Comparison of ENCODE assay signal across 19 mouse cellular contexts in the genomic region with DNA sequence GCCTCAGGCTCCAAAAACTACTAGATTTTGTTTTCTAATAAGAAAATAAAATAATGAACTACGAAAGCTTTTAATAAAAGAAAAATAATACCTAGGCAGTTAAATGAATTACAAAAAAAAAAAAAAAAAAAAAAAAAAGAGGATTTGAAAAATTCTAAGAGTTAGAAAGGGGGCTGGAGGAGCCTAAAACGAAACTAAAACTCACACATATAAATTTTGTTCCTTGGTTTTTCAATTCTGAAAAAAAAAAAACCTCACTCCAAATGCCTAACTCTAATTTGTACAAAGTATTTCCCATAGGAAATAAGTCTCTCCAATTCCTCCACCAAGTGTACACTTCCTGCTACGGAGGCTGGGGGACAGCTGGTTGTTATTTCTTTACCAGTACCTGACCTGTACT. TPM values are rescaled to one million over a fixed set of nuclear protein-coding genes. Genes with fewer than 3 reads are reported as not detected.
DNase-seq lines count a peak whose midpoint lies in the region; ATAC-seq and TF ChIP-seq lines count a peak whose summit lies in the region.
"Had no signal": no experiment of that assay in that cellular context is flagged by ENCODE, and none has a peak within 500 bp of the region (broad histone marks: within the 10 kb centered on the region; RNA-seq: fewer than 3 reads in every experiment).

No protein-coding gene starts in this region.

- no peak overlapping the region for H3K9ac ChIP-seq in kidney, embryonic 16.5 days (replicated peaks; ENCODE audit: low read length)
- H3K9ac ChIP-seq in kidney, embryonic 14.5 days (ENCODE audit: low read depth, low read length): no peak overlapping the region
- no peak overlapping the region for H3K9ac ChIP-seq in stomach, embryonic 16.5 days (ENCODE audit: low read length)
- H3K9ac ChIP-seq in stomach, postnatal 0 days (ENCODE audit: low read length): no peak overlapping the region
- H3K9ac ChIP-seq in embryonic facial prominence, embryonic 14.5 days (ENCODE audit: low read depth, low read length): no peak overlapping the region
- no peak overlapping the region for H3K9ac ChIP-seq in hindbrain, embryonic 11.5 days (ENCODE audit: low read depth, low read length)
- H3K9ac ChIP-seq: forebrain, embryonic 15.5 days; limb, embryonic 12.5 days; stomach, embryonic 15.5 days had no signal

- no peak overlapping the region for H3K27ac ChIP-seq in kidney, embryonic 16.5 days (ENCODE audit: low read length)
- H3K27ac ChIP-seq in kidney, embryonic 14.5 days (ENCODE audit: low read depth, low read length): no peak overlapping the region
- no peak overlapping the region for H3K27ac ChIP-seq in stomach, embryonic 16.5 days (ENCODE audit: low read length)
- no peak overlapping the region for H3K27ac ChIP-seq in stomach, postnatal 0 days (replicated peaks)
- no peak overlapping the region for H3K27ac ChIP-seq in embryonic facial prominence, embryonic 14.5 days (replicated peaks; ENCODE audit: low read depth, low read length)
- peak overlapping the region; percentile 91; the same call in 1 of the 2 replicates for H3K27ac ChIP-seq in macrophage
- H3K27ac ChIP-seq in hindbrain, embryonic 11.5 days (ENCODE audit: low read depth, low read length): no peak overlapping the region
- H3K27ac ChIP-seq: forebrain, embryonic 15.5 days; hindbrain, embryonic 10.5 days; limb, embryonic 12.5 days; stomach, embryonic 15.5 days had no signal

- no peak for TF ChIP-seq EP300 in stomach, postnatal 0 days (optimal IDR thresholded peaks at IDR 0.05)

- ATAC-seq in kidney, embryonic 16.5 days (ENCODE audit: low FRiP score, low TSS enrichment): no peak
- ATAC-seq in kidney, embryonic 14.5 days (ENCODE audit: low FRiP score, low TSS enrichment): no peak
- ATAC-seq in stomach, embryonic 16.5 days (ENCODE audit: insufficient read depth, low FRiP score): no peak
- ATAC-seq in stomach, postnatal 0 days (ENCODE audit: low FRiP score, low TSS enrichment): no peak
- no peak for ATAC-seq in embryonic facial prominence, embryonic 14.5 days (ENCODE audit: low read depth)
- ATAC-seq in hindbrain, embryonic 11.5 days (ENCODE audit: low FRiP score): no peak
- ATAC-seq: forebrain, embryonic 15.5 days had no signal

- 80% methylated on average over 3 of the region's 3 CpGs for WGBS in kidney, embryonic 16.5 days
- 81% methylated on average over 3 of the region's 3 CpGs for WGBS in kidney, embryonic 14.5 days
- WGBS in stomach, embryonic 16.5 days: 81% methylated on average over 3 of the region's 3 CpGs
- WGBS in stomach, postnatal 0 days: 77% methylated on average over 3 of the region's 3 CpGs
- WGBS in embryonic facial prominence, embryonic 14.5 days: 70% methylated on average over 3 of the region's 3 CpGs
- 11% methylated on average over 2 of the region's 3 CpGs for WGBS in macrophage (ENCODE audit: missing documents)
- 93% methylated on average over 3 of the region's 3 CpGs for WGBS in hindbrain, embryonic 11.5 days

- no peaks in the 10 kb centered on the region for H3K27me3 ChIP-seq in kidney, embryonic 16.5 days (ENCODE audit: insufficient read depth, low read length)
- no peaks in the 10 kb centered on the region for H3K27me3 ChIP-seq in kidney, embryonic 14.5 days (ENCODE audit: control insufficient read depth, insufficient read depth, low read length)
- no peaks in the 10 kb centered on the region for H3K27me3 ChIP-seq in stomach, embryonic 16.5 days (ENCODE audit: control insufficient read depth, insufficient read depth, low read length)
- H3K27me3 ChIP-seq in stomach, postnatal 0 days (ENCODE audit: control insufficient read depth, insufficient read depth, low read length): no peaks in the 10 kb centered on the region
- H3K27me3 ChIP-seq in embryonic facial prominence, embryonic 14.5 days (replicated peaks; ENCODE audit: control insufficient read depth, insufficient read depth, low read length): no peaks in the 10 kb centered on the region
- no peaks in the 10 kb centered on the region for H3K27me3 ChIP-seq in hindbrain, embryonic 11.5 days (ENCODE audit: control insufficient read depth, insufficient read depth, low read length)
- H3K27me3 ChIP-seq: forebrain, embryonic 15.5 days; limb, embryonic 12.5 days; stomach, embryonic 15.5 days had no signal

- DNase-seq in stomach, postnatal 0 days (ENCODE audit: low spot score): no peak
- DNase-seq in embryonic facial prominence, embryonic 14.5 days (ENCODE audit: low spot score): no peak
- DNase-seq in hindbrain, embryonic 11.5 days (ENCODE audit: low spot score): no peak
- no peak for DNase-seq in cerebellum, postnatal 36 days
- DNase-seq: adrenal gland, postnatal 25 days; cerebellum, adult 18-20 months; gastrocnemius, postnatal 25 days; kidney, adult 11 months; kidney, postnatal 10 days; retina, postnatal 1 day had no signal

- peaks cover 16% of the 10 kb centered on the region for H3K4me1 ChIP-seq in kidney, embryonic 16.5 days (ENCODE audit: insufficient read depth, low read length)
- peaks cover 5% of the 10 kb centered on the region; the same call in 1 of the 2 replicates for H3K4me1 ChIP-seq in kidney, embryonic 14.5 days (ENCODE audit: control insufficient read depth, insufficient read depth, low read length)
- peaks cover 13% of the 10 kb centered on the region for H3K4me1 ChIP-seq in stomach, embryonic 16.5 days (ENCODE audit: control insufficient read depth, insufficient read depth, low read length)
- H3K4me1 ChIP-seq in stomach, postnatal 0 days (replicated peaks; ENCODE audit: control insufficient read depth, insufficient read depth): 0 out of 2 replicates have a peak, but pooled peaks cover 2% of the 10 kb centered on the region
- peaks cover 15% of the 10 kb centered on the region for H3K4me1 ChIP-seq in embryonic facial prominence, embryonic 14.5 days (ENCODE audit: control insufficient read depth, insufficient read depth, low read length)
- H3K4me1 ChIP-seq in hindbrain, embryonic 11.5 days (replicated peaks; ENCODE audit: control insufficient read depth, insufficient read depth, low read length): no peaks in the 10 kb centered on the region

- H3K79me2 ChIP-seq in macrophage (ENCODE audit: inconsistent target): peaks cover 81% of the 10 kb centered on the region

- H3K36me3 ChIP-seq in kidney, embryonic 16.5 days (ENCODE audit: insufficient read depth, low read length): 0 out of 2 replicates have a peak, but pooled peaks cover 7% of the 10 kb centered on the region
- peaks cover 7% of the 10 kb centered on the region for H3K36me3 ChIP-seq in kidney, embryonic 14.5 days (ENCODE audit: control insufficient read depth, insufficient read depth, low read length)
- H3K36me3 ChIP-seq in stomach, embryonic 16.5 days (ENCODE audit: control insufficient read depth, insufficient read depth, low read length): peaks cover 4% of the 10 kb centered on the region; the same call in 1 of the 2 replicates
- no peaks in the 10 kb centered on the region; the same call in 1 of the 2 replicates for H3K36me3 ChIP-seq in stomach, postnatal 0 days (ENCODE audit: control insufficient read depth, insufficient read depth, low read length)
- peaks cover 13% of the 10 kb centered on the region for H3K36me3 ChIP-seq in embryonic facial prominence, embryonic 14.5 days (ENCODE audit: control insufficient read depth, insufficient read depth, low read length)
- H3K36me3 ChIP-seq in macrophage (ENCODE audit: inconsistent target): peaks cover 14% of the 10 kb centered on the region; the same call in 1 of the 2 replicates
- no peaks in the 10 kb centered on the region for H3K36me3 ChIP-seq in hindbrain, embryonic 11.5 days (ENCODE audit: control insufficient read depth, insufficient read depth, low read length)
- H3K36me3 ChIP-seq: stomach, embryonic 15.5 days had no signal

- no peak overlapping the region for H3K4me3 ChIP-seq in kidney, embryonic 16.5 days (ENCODE audit: low read length)
- H3K4me3 ChIP-seq in kidney, embryonic 14.5 days (ENCODE audit: low read length): no peak overlapping the region
- H3K4me3 ChIP-seq in stomach, embryonic 16.5 days (replicated peaks; ENCODE audit: low read length): no peak overlapping the region
- no peak overlapping the region for H3K4me3 ChIP-seq in stomach, postnatal 0 days (ENCODE audit: low read depth, low read length)
- no peak overlapping the region for H3K4me3 ChIP-seq in embryonic facial prominence, embryonic 14.5 days (ENCODE audit: low read depth, low read length)
- peak overlapping the region; percentile 3; the same call in 1 of the 2 replicates for H3K4me3 ChIP-seq in macrophage (ENCODE audit: inconsistent target)
- H3K4me3 ChIP-seq in hindbrain, embryonic 11.5 days (ENCODE audit: low read depth, low read length): no peak overlapping the region
- H3K4me3 ChIP-seq: forebrain, embryonic 15.5 days; hindbrain, embryonic 10.5 days; limb, embryonic 12.5 days; stomach, embryonic 15.5 days had no signal

- no peaks in the 10 kb centered on the region for H3K9me3 ChIP-seq in kidney, embryonic 16.5 days (ENCODE audit: low read length)
- no peaks in the 10 kb centered on the region for H3K9me3 ChIP-seq in kidney, embryonic 14.5 days (ENCODE audit: control insufficient read depth, low read length)
- no peaks in the 10 kb centered on the region for H3K9me3 ChIP-seq in stomach, embryonic 16.5 days (replicated peaks; ENCODE audit: control insufficient read depth, low read length)
- H3K9me3 ChIP-seq in stomach, postnatal 0 days (ENCODE audit: control insufficient read depth, low read length): no peaks in the 10 kb centered on the region
- H3K9me3 ChIP-seq in embryonic facial prominence, embryonic 14.5 days (ENCODE audit: control insufficient read depth, low read length): no peaks in the 10 kb centered on the region
- H3K9me3 ChIP-seq in hindbrain, embryonic 11.5 days (ENCODE audit: control insufficient read depth, low read length): no peaks in the 10 kb centered on the region
- H3K9me3 ChIP-seq: forebrain, embryonic 15.5 days; hindbrain, embryonic 10.5 days; limb, embryonic 12.5 days; stomach, embryonic 15.5 days had no signal

- H3K4me2 ChIP-seq in kidney, embryonic 16.5 days (replicated peaks; ENCODE audit: low read depth, low read length): peak overlapping the region; percentile 15; the same call in 1 of the 2 replicates
- H3K4me2 ChIP-seq in kidney, embryonic 14.5 days (replicated peaks; ENCODE audit: low read depth, low read length): no peak overlapping the region
- H3K4me2 ChIP-seq in stomach, embryonic 16.5 days (ENCODE audit: low read depth, low read length): 0 out of 2 replicates have a peak overlapping the region, but pooled peaks have one; percentile 0
- H3K4me2 ChIP-seq in stomach, postnatal 0 days (replicated peaks; ENCODE audit: low read depth): no peak overlapping the region
- peak overlapping the region; percentile 1; the same call in 1 of the 2 replicates for H3K4me2 ChIP-seq in embryonic facial prominence, embryonic 14.5 days (ENCODE audit: low read depth, low read length)
- H3K4me2 ChIP-seq in hindbrain, embryonic 11.5 days (replicated peaks; ENCODE audit: low read depth, low read length): no peak overlapping the region
- H3K4me2 ChIP-seq: forebrain, embryonic 15.5 days; limb, embryonic 12.5 days; midbrain, embryonic 11.5 days; stomach, embryonic 15.5 days had no signal

- TF ChIP-seq CTCF in stomach, postnatal 0 days (IDR thresholded peaks at IDR 0.05; ENCODE audit: low read depth): no peak

RNA-seq across cellular contexts. Expression of a gene that starts 3.4 kb away (rescaled TPM):
- polyA plus RNA-seq in kidney, embryonic 16.5 days (2015; fragmentation: Nextera tagmentation; extraction: Ambion mirVana): 55.4 and 58.3 TPM in 2 replicates
- 62.7 and 86.3 TPM in 2 replicates for polyA plus RNA-seq in kidney, embryonic 14.5 days (2014; fragmentation: Nextera tagmentation; extraction: Ambion mirVana)
- 46.9 and 48.6 TPM in 2 replicates for polyA plus RNA-seq in stomach, embryonic 16.5 days (2015; fragmentation: Nextera tagmentation; extraction: Ambion mirVana)
- polyA plus RNA-seq in stomach, postnatal 0 days (2015; fragmentation: Nextera tagmentation; extraction: Ambion mirVana): 25.4 and 27.7 TPM in 2 replicates
- 70.8 and 79.5 TPM in 2 replicates for polyA plus RNA-seq in embryonic facial prominence, embryonic 14.5 days (2014; fragmentation: Nextera tagmentation; extraction: Ambion mirVana)
- 100 to 1,000 TPM in 25 of 26 experiments, 10 to 100 TPM in 1; 85.0 to 357 (median 203) TPM for total RNA-seq in macrophage (2018; cell fraction: chromatin; rRNA removed)
- 100 to 1,000 TPM in 5 of 26 experiments, 10 to 100 TPM in 21; 59.4 to 116 (median 82.7) TPM for total RNA-seq in macrophage (2018; cell fraction: cytosol; rRNA removed)
- total RNA-seq in macrophage (2018; cell fraction: nucleus; rRNA removed): 100 to 1,000 TPM in 25 of 26 experiments, 10 to 100 TPM in 1; 93.2 to 249 (median 155) TPM
- polyA plus RNA-seq in macrophage (2018): 43.4 to 80.5 TPM (median 73.2 TPM) in 3 replicates
- 80.3 and 81.0 TPM in 2 replicates for polyA plus RNA-seq in hindbrain, embryonic 11.5 days (2014; fragmentation: Nextera tagmentation; extraction: Ambion mirVana)

RNA-seq across cellular contexts. Expression of a gene that starts 44.2 kb away (rescaled TPM):
- 0.09 and 0.11 TPM in 2 replicates for polyA plus RNA-seq in kidney, embryonic 16.5 days (2015; fragmentation: Nextera tagmentation; extraction: Ambion mirVana)
- polyA plus RNA-seq in kidney, embryonic 14.5 days (2014; fragmentation: Nextera tagmentation; extraction: Ambion mirVana): 0.04 and 0.07 TPM in 2 replicates
- 0.12 and 0.81 TPM in 2 replicates for polyA plus RNA-seq in stomach, embryonic 16.5 days (2015; fragmentation: Nextera tagmentation; extraction: Ambion mirVana)
- 0.13 TPM in 2 replicates for polyA plus RNA-seq in stomach, postnatal 0 days (2015; fragmentation: Nextera tagmentation; extraction: Ambion mirVana)
- 1.8 and 3.5 TPM in 2 replicates for polyA plus RNA-seq in embryonic facial prominence, embryonic 14.5 days (2014; fragmentation: Nextera tagmentation; extraction: Ambion mirVana)
- under 1 TPM in 25 of 26 experiments, not detected in 1; 0.09 to 0.63 (median 0.26) TPM for total RNA-seq in macrophage (2018; cell fraction: chromatin; rRNA removed)
- under 1 TPM in 13 of 26 experiments, not detected in 13; under 0.01 to 0.04 (median under 0.01) TPM for total RNA-seq in macrophage (2018; cell fraction: cytosol; rRNA removed)
- under 1 TPM in 22 of 26 experiments, not detected in 4; 0.04 to 0.31 (median 0.13) TPM for total RNA-seq in macrophage (2018; cell fraction: nucleus; rRNA removed)
- 0.01 TPM in 1 of 3 replicates, not detected in the others for polyA plus RNA-seq in macrophage (2018)
- polyA plus RNA-seq in hindbrain, embryonic 11.5 days (2014; fragmentation: Nextera tagmentation; extraction: Ambion mirVana): 0.01 and 0.14 TPM in 2 replicates

Comparison
In these comparisons a context has a peak if more than half of its experiments do, and no peak if none do; other contexts are left out.
1. H3K4me2 ChIP-seq: peak in kidney, embryonic 16.5 days (single experiment), stomach, embryonic 16.5 days (single experiment) and embryonic facial prominence, embryonic 14.5 days (single experiment); none in kidney, embryonic 14.5 days (single experiment), stomach, postnatal 0 days (single experiment) and hindbrain, embryonic 11.5 days (single experiment).